Mouse (Mus musculus): ENCODE measurements around the gene Msh4.

Msh4 gene

GRCm38 (mm10) chr3:153906136-153906871 lies at the start of gene Msh4:
TSS of gene Msh4 (minus strand) at chr3:153906138.
- no peak for DNase-seq (ENCODE audit: inconsistent ontology term)

- no peak for DNase-seq (ENCODE audit: inconsistent ontology term)
Observed at GRCm38 (mm10) chr3:153948176-153948575, 42.2 kb upstream of the Msh4 start.

GRCm38 (mm10) chr3:153947271-153947670 lies 41.3 kb upstream of the Msh4 start:
- DNase-seq (ENCODE audit: inconsistent ontology term): no peak

- DNase-seq (ENCODE audit: inconsistent ontology term): peak; percentile 99
Observed at GRCm38 (mm10) chr3:153944335-153944990, 38.5 kb upstream of the Msh4 start, which contains the start of gene Acadm. TSS of gene Acadm (minus strand) at chr3:153944632.

GRCm38 (mm10) chr3:153943901-153944334 lies 38.0 kb upstream of the Msh4 start:
- no peak for DNase-seq (ENCODE audit: inconsistent ontology term)

- DNase-seq (ENCODE audit: inconsistent ontology term): peak; percentile 45
Observed at GRCm38 (mm10) chr3:153943003-153943640, 37.2 kb upstream of the Msh4 start.

- DNase-seq (ENCODE audit: inconsistent ontology term): no peak
Observed at GRCm38 (mm10) chr3:153941613-153942012, 35.7 kb upstream of the Msh4 start.

GRCm38 (mm10) chr3:153940486-153940885 lies 34.5 kb upstream of the Msh4 start:
- no peak for DNase-seq (ENCODE audit: inconsistent ontology term)

- no peak for DNase-seq (ENCODE audit: inconsistent ontology term)
Observed at GRCm38 (mm10) chr3:153940021-153940420, 34.1 kb upstream of the Msh4 start.

GRCm38 (mm10) chr3:153937116-153937810 lies 31.3 kb upstream of the Msh4 start:
- DNase-seq (ENCODE audit: inconsistent ontology term): no peak

GRCm38 (mm10) chr3:153935878-153936277 lies 29.9 kb upstream of the Msh4 start:
- DNase-seq (ENCODE audit: inconsistent ontology term): no peak

- no peak for DNase-seq (ENCODE audit: inconsistent ontology term)
Observed at GRCm38 (mm10) chr3:153932461-153932860, 26.5 kb upstream of the Msh4 start.

GRCm38 (mm10) chr3:153929526-153929925 lies 23.6 kb upstream of the Msh4 start:
- no peak for DNase-seq (ENCODE audit: inconsistent ontology term)

- DNase-seq (ENCODE audit: inconsistent ontology term): no peak
Observed at GRCm38 (mm10) chr3:153926333-153926732, 20.4 kb upstream of the Msh4 start.

GRCm38 (mm10) chr3:153921147-153921910 lies 15.4 kb upstream of the Msh4 start:
- no peak for DNase-seq (ENCODE audit: inconsistent ontology term)

- no peak for DNase-seq (ENCODE audit: inconsistent ontology term)
Observed at GRCm38 (mm10) chr3:153917200-153917599, 11.3 kb upstream of the Msh4 start.

- no peak for DNase-seq (ENCODE audit: inconsistent ontology term)
Observed at GRCm38 (mm10) chr3:153913510-153914243, 7.7 kb upstream of the Msh4 start.

- peak; percentile 97 for DNase-seq (ENCODE audit: inconsistent ontology term)
Observed at GRCm38 (mm10) chr3:153912546-153913509, 6.9 kb upstream of the Msh4 start, which contains the start of gene Rabggtb. TSS of gene Rabggtb (minus strand) at chr3:153913009.

- DNase-seq (ENCODE audit: inconsistent ontology term): peak; percentile 43
Observed at GRCm38 (mm10) chr3:153911882-153912440, 6.0 kb upstream of the Msh4 start.

All from Muller cell, postnatal 12 days (primary cell).